14 mouse cellular contexts compared by ENCODE assay signal in genomic region chr1:128441129-128441473, GRCm38 (mm10). TPM values are rescaled to one million over a fixed set of nuclear protein-coding genes. Genes with fewer than 3 reads are reported as not detected.
A peak's percentile ranks its signal among the peaks of the same experiment; 100 is the strongest.
DNase-seq lines count a peak whose midpoint lies in the region; ATAC-seq and TF ChIP-seq lines count a peak whose summit lies in the region.
"Had no signal": no experiment of that assay in that cellular context is flagged by ENCODE, and none has a peak within 500 bp of the region (broad histone marks: within the 10 kb centered on the region; RNA-seq: fewer than 3 reads in every experiment).

No protein-coding gene starts in this region.

- H3K36me3 ChIP-seq in hindbrain, embryonic 13.5 days: no peaks in the 10 kb centered on the region
- no peaks in the 10 kb centered on the region for H3K36me3 ChIP-seq in hindbrain, embryonic 14.5 days (replicated peaks; ENCODE audit: control insufficient read depth, insufficient read depth)
- no peaks in the 10 kb centered on the region for H3K36me3 ChIP-seq in testis, adult 2 months (ENCODE audit: control insufficient read depth, insufficient read depth, low read length)
- H3K36me3 ChIP-seq: limb, embryonic 12.5 days; lung, embryonic 15.5 days had no signal

- peaks cover 10% of the 10 kb centered on the region for H3K4me1 ChIP-seq in hindbrain, embryonic 13.5 days (replicated peaks)
- H3K4me1 ChIP-seq in hindbrain, embryonic 14.5 days (replicated peaks; ENCODE audit: control insufficient read depth, insufficient read depth, low read length): no peaks in the 10 kb centered on the region
- peaks cover 11% of the 10 kb centered on the region for H3K4me1 ChIP-seq in testis, adult 2 months (ENCODE audit: control insufficient read depth, insufficient read depth, low read length)
- H3K4me1 ChIP-seq: lung, embryonic 15.5 days had no signal

- H3K27me3 ChIP-seq in hindbrain, embryonic 13.5 days: no peaks in the 10 kb centered on the region
- no peaks in the 10 kb centered on the region for H3K27me3 ChIP-seq in hindbrain, embryonic 14.5 days (ENCODE audit: control insufficient read depth, insufficient read depth, low read length)
- no peaks in the 10 kb centered on the region for H3K27me3 ChIP-seq in testis, adult 2 months (ENCODE audit: control insufficient read depth, insufficient read depth, low read length)
- H3K27me3 ChIP-seq: lung, embryonic 15.5 days had no signal

- TF ChIP-seq POLR2A in testis, adult 2 months (IDR thresholded peaks at IDR 0.05; ENCODE audit: control insufficient read depth, low read depth, low read length): no peak

- ATAC-seq in hindbrain, embryonic 13.5 days (ENCODE audit: low FRiP score): no peak
- ATAC-seq in hindbrain, embryonic 14.5 days (ENCODE audit: low FRiP score): no peak

- no peaks in the 10 kb centered on the region for H3K9me3 ChIP-seq in hindbrain, embryonic 13.5 days
- no peaks in the 10 kb centered on the region for H3K9me3 ChIP-seq in hindbrain, embryonic 14.5 days (ENCODE audit: control insufficient read depth, low read length)
- H3K9me3 ChIP-seq: limb, embryonic 12.5 days; lung, embryonic 15.5 days had no signal

- no peak overlapping the region for H3K4me2 ChIP-seq in hindbrain, embryonic 13.5 days
- no peak overlapping the region for H3K4me2 ChIP-seq in hindbrain, embryonic 14.5 days (replicated peaks)
- H3K4me2 ChIP-seq: limb, embryonic 12.5 days; lung, embryonic 15.5 days had no signal

- 28% methylated on average over 5 of the region's 5 CpGs for WGBS in hindbrain, embryonic 13.5 days
- WGBS in hindbrain, embryonic 14.5 days: 28% methylated on average over 5 of the region's 5 CpGs

- no peak for TF ChIP-seq CTCF in testis, adult 2 months (IDR thresholded peaks at IDR 0.05; ENCODE audit: control insufficient read depth, insufficient read depth, insufficient replicate concordance, low read depth, low read length)
- TF ChIP-seq CTCF in layer of hippocampus, adult 2 months (conservative IDR thresholded peaks at IDR 0.05): no peak

- H3K9ac ChIP-seq in hindbrain, embryonic 13.5 days: peak overlapping the region; percentile 5; the same call in 1 of the 2 replicates
- H3K9ac ChIP-seq in hindbrain, embryonic 14.5 days: no peak overlapping the region
- H3K9ac ChIP-seq: limb, embryonic 12.5 days; lung, embryonic 15.5 days had no signal

- no peak overlapping the region for H3K4me3 ChIP-seq in hindbrain, embryonic 13.5 days
- H3K4me3 ChIP-seq in hindbrain, embryonic 14.5 days (replicated peaks; ENCODE audit: low read length): no peak overlapping the region
- no peak overlapping the region for H3K4me3 ChIP-seq in testis, adult 2 months (ENCODE audit: control insufficient read depth, low read depth, low read length)
- no peak overlapping the region; the same call in 1 of the 2 replicates for H3K4me3 ChIP-seq in layer of hippocampus, adult 2 months
- H3K4me3 ChIP-seq: erythroblast, embryonic 14.5 days; limb, embryonic 12.5 days; lung, embryonic 15.5 days had no signal

- H3K27ac ChIP-seq in hindbrain, embryonic 13.5 days: no peak overlapping the region
- no peak overlapping the region for H3K27ac ChIP-seq in hindbrain, embryonic 14.5 days
- H3K27ac ChIP-seq in testis, adult 2 months (ENCODE audit: control insufficient read depth, insufficient read depth, low read depth, low read length): peak overlapping the region; percentile 81
- peak overlapping the region; percentile 74; the same call in 1 of the 2 replicates for H3K27ac ChIP-seq in layer of hippocampus, adult 2 months
- H3K27ac ChIP-seq: limb, embryonic 12.5 days; lung, embryonic 15.5 days had no signal

- no peak for DNase-seq in hindbrain, embryonic 14.5 days (ENCODE audit: low spot score)
- no peak for DNase-seq in testis, postnatal 14 days (ENCODE audit: low spot score)
- DNase-seq in layer of hippocampus, adult 2 months (ENCODE audit: low spot score in 2 of 2): peak; percentile 47 to 62
- peak; percentile 24 for DNase-seq in telencephalon, adult 2 months (ENCODE audit: low read depth, low spot score)
- no peak for DNase-seq in spleen, adult 12 weeks (ENCODE audit: low spot score)
- no peak for DNase-seq in lung, postnatal 14 days
- DNase-seq: cerebellum, postnatal 14 days; heart, postnatal 36 days; kidney, adult 18-20 months had no signal

RNA-seq across cellular contexts. Expression of gene Dars, which starts 23.9 kb away (rescaled TPM):
- 163 and 165 TPM in 2 replicates for polyA plus RNA-seq in hindbrain, embryonic 13.5 days (2015; fragmentation: Nextera tagmentation; extraction: Ambion mirVana)
- polyA plus RNA-seq in hindbrain, embryonic 14.5 days (2014; fragmentation: Nextera tagmentation; extraction: Ambion mirVana): 97.3 and 98.7 TPM in 2 replicates
- 20.5 and 23.8 TPM in 2 replicates for polyA plus RNA-seq in testis, adult 2 months (2012; rRNA removed)
- 10 to 100 TPM; 66.3 to 68.0 TPM for total RNA-seq in layer of hippocampus, adult 2 months (2021)

Comparison
In these comparisons a context has a peak if more than half of its experiments do, and no peak if none do; other contexts are left out.
1. H3K27ac ChIP-seq: peak in testis, adult 2 months (single experiment) and layer of hippocampus, adult 2 months (single experiment); none in hindbrain, embryonic 13.5 days (single experiment) and hindbrain, embryonic 14.5 days (single experiment).
2. DNase-seq: peak in layer of hippocampus, adult 2 months (2 of 2) and telencephalon, adult 2 months (single experiment); none in hindbrain, embryonic 14.5 days (single experiment), testis, postnatal 14 days (single experiment), spleen, adult 12 weeks (single experiment) and lung, postnatal 14 days (single experiment).